Mouse (Mus musculus): ENCODE data around the gene Zfp408.

Zfp408 gene

DNA sequence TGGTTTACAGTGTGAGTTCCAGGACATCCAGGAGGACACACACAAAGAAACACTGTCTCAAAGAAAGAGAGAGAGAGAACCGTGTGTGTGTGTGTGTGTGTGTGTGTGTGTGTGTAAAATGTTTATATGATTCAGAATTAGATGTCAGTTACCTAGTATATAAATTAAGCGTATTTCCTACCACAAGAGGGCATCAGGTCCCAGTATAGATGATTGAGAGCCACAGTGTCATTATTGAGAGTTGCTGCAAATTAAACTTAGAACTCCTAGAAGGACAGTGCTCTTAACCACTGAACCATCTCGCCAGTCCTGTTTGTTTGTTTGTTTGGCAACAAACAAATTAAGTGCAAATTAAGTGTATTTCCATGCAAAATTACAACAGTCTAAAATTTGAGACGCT is 47.2 kb downstream of the Zfp408 start:
- peak; percentile 65 for DNase-seq (ENCODE audit: low read depth)

DNA sequence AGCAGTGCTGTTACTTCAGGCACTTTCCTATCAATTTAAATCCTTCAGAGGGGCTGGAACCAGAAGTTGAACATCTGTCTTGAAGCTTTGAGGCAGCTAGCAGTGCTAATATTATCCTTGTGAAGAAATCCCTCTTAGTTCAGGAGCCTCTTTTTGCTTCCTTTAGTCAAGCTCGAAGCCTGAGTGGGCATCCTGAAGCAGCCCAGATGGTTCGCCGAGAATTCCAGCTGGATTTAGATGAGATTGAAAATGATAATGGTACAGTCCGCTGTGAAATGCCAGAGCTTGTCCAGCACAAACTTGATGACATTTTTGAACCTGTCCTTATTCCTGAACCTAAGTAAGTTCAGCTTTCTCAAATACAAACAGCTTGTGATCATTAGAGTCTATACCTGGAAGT is 49.1 kb downstream of the Zfp408 start:
- DNase-seq (ENCODE audit: low read depth): no peak

All from naive thymus-derived CD4-positive, alpha-beta T cell, adult 2 months (primary cell).